Mouse (Mus musculus) mouse embryonic stem cell (cell line): Measurements from ENCODE around the gene Atg2b.

ENCODE experiments used
- in situ Hi-C, 2 experiments: fragments of 300-500 bp; cut with MboI; formaldehyde crosslinking; loops; 1 replicate in 1 of 2; 3 replicates in 1 of 2; pipeline ENCODE4 v1.14.3; 2019 to 2020; ENCODE audit warnings: low sequenced_read_pairs in 2 of 2, low pct_unique_long_range_greater_than_20kb in 1 of 2, mixed read lengths in 1 of 2; ENCODE audit not compliant: unreplicated experiment in 1 of 2

Gene Atg2b

GRCm38 (mm10) chr12:105606881-105607280 lies 78.1 kb downstream of the Atg2b start:
- in situ Hi-C loops, result loop anchor here in 1 of 2 experiments (10.0 kb wide), 1 partner anchor 112 kb away; no protein-coding TSS in a partner anchor

- in situ Hi-C loops, result loop anchor here in 1 of 2 experiments (10.0 kb wide), 1 partner anchor 110 kb away; no protein-coding TSS in a partner anchor
These were observed 79.8 kb downstream of the Atg2b start for GRCm38 (mm10) chr12:105605212-105605611.

- in situ Hi-C loops, result loop anchor here in 1 of 2 experiments (10.0 kb wide), 1 partner anchor 109 kb away; no protein-coding TSS in a partner anchor
These were observed 81.1 kb downstream of the Atg2b start for GRCm38 (mm10) chr12:105603904-105604303.

- in situ Hi-C loops, result loop anchor here in 1 of 2 experiments (10.0 kb wide), 1 partner anchor 108 kb away; no protein-coding TSS in a partner anchor
These were observed 82.3 kb downstream of the Atg2b start, which contains the start of gene Bdkrb1 for GRCm38 (mm10) chr12:105602581-105603210. Bdkrb1 (plus strand) TSS chr12:105603085.

GRCm38 (mm10) chr12:105601586-105601985 lies 83.4 kb downstream of the Atg2b start:
- in situ Hi-C loops, result loop anchor here in 1 of 2 experiments (10.0 kb wide), 1 partner anchor 107 kb away; no protein-coding TSS in a partner anchor

- in situ Hi-C loops, result no loop called here
These were observed 85.9 kb downstream of the Atg2b start for GRCm38 (mm10) chr12:105599098-105599497.

GRCm38 (mm10) chr12:105598503-105598902 lies 86.5 kb downstream of the Atg2b start:
- in situ Hi-C loops, result no loop called here

GRCm38 (mm10) chr12:105597135-105597534 lies 87.9 kb downstream of the Atg2b start:
- in situ Hi-C loops, result no loop called here

- in situ Hi-C loops, result no loop called here
These were observed 91.5 kb downstream of the Atg2b start for GRCm38 (mm10) chr12:105593471-105593870.

- in situ Hi-C loops, result no loop called here
These were observed 92.7 kb downstream of the Atg2b start for GRCm38 (mm10) chr12:105592361-105592761.

- in situ Hi-C loops, result no loop called here
These were observed 94.2 kb downstream of the Atg2b start for GRCm38 (mm10) chr12:105590786-105591185.

- in situ Hi-C loops, result no loop called here
These were observed 97.5 kb downstream of the Atg2b start for GRCm38 (mm10) chr12:105587526-105587925.

GRCm38 (mm10) chr12:105584851-105585250 lies 100.2 kb downstream of the Atg2b start:
- in situ Hi-C loops, result no loop called here

GRCm38 (mm10) chr12:105583484-105583883 lies 101.5 kb downstream of the Atg2b start:
- in situ Hi-C loops, result no loop called here

- in situ Hi-C loops, result no loop called here
These were observed 102.5 kb downstream of the Atg2b start for GRCm38 (mm10) chr12:105582486-105582885.

- in situ Hi-C loops, result no loop called here
These were observed 104.5 kb downstream of the Atg2b start for GRCm38 (mm10) chr12:105580490-105580889.

GRCm38 (mm10) chr12:105574356-105574755 lies 110.7 kb downstream of the Atg2b start:
- in situ Hi-C loops, result no loop called here

- in situ Hi-C loops, result no loop called here
These were observed 112.4 kb downstream of the Atg2b start for GRCm38 (mm10) chr12:105572622-105573021.

- in situ Hi-C loops, result no loop called here
These were observed 113.1 kb downstream of the Atg2b start for GRCm38 (mm10) chr12:105571867-105572266.
